Mouse (Mus musculus): Measurements from ENCODE around the gene Prdm5. TPM values are rescaled to one million over a fixed set of nuclear protein-coding genes. Genes with fewer than 3 reads are reported as not detected.

Prdm5 gene
- polyA plus RNA-seq, 1 experiment: 0.13 TPM

GRCm38 (mm10) chr6:65969386-65970111 is 190.8 kb downstream of the Prdm5 start:
- Histone ChIP-seq H3K36me3 (ENCODE audit: control insufficient read depth, insufficient read depth, low read length) (no peaks in the 10 kb centered on the region), H3K4me1 (ENCODE audit: control insufficient read depth, insufficient read depth, insufficient read length, low read length) (no peaks in the 10 kb centered on the region), H3K4me3 (ENCODE audit: low read depth, low read length) (no peak overlapping the region), H3K27ac (ENCODE audit: insufficient read depth, low read depth, low read length) (no peak overlapping the region), H3K27me3 (ENCODE audit: control insufficient read depth, insufficient read depth, low read length) (no peaks in the 10 kb centered on the region)
- 69% methylated on average over 6 of the region's 6 CpGs for WGBS
- TF ChIP-seq POLR2A (IDR thresholded peaks at IDR 0.05; ENCODE audit: low read depth, low read length) (no peak), CTCF (IDR thresholded peaks at IDR 0.05; ENCODE audit: extremely low read depth, insufficient read length, insufficient replicate concordance, low read depth, low read length) (no peak)

- TF ChIP-seq POLR2A (IDR thresholded peaks at IDR 0.05; ENCODE audit: low read depth, low read length) (no peak), CTCF (IDR thresholded peaks at IDR 0.05; ENCODE audit: extremely low read depth, insufficient read length, insufficient replicate concordance, low read depth, low read length) (no peak)
- no peaks in the 10 kb centered on the region for H3K4me1 ChIP-seq (ENCODE audit: control insufficient read depth, insufficient read depth, insufficient read length, low read length)
- no peaks in the 10 kb centered on the region for H3K27me3 ChIP-seq (ENCODE audit: control insufficient read depth, insufficient read depth, low read length)
- no peaks in the 10 kb centered on the region for H3K36me3 ChIP-seq (ENCODE audit: control insufficient read depth, insufficient read depth, low read length)
- 88% methylated on average over 9 of the region's 9 CpGs for WGBS
- no peak overlapping the region for H3K27ac ChIP-seq (ENCODE audit: insufficient read depth, low read depth, low read length)
- H3K4me3 ChIP-seq (ENCODE audit: low read depth, low read length): no peak overlapping the region
Observed at GRCm38 (mm10) chr6:65970410-65970809, 191.6 kb downstream of the Prdm5 start.

Other genes with a start within 250 kb of the Prdm5 start
- gene Ndnf, start 107.4 kb upstream of the Prdm5 start, polyA plus RNA-seq (2012; rRNA removed): 0.09 TPM in 2 replicates
- gene 4930544G11Rik, start 173.6 kb downstream of the Prdm5 start, polyA plus RNA-seq (2012; rRNA removed): not detected in 2 replicates